Mouse (Mus musculus) T-helper 2 cell (primary cell): Measurements from ENCODE around the gene Invs.

Source experiments
- in situ Hi-C: fragments of 300-600 bp; cut with MboI, MseI; formaldehyde crosslinking; loops from one replicate; pipeline ENCODE4 v1.15.1; 2025; ENCODE audit warnings: high pct_unique_total_duplicates

The Invs gene

DNA sequence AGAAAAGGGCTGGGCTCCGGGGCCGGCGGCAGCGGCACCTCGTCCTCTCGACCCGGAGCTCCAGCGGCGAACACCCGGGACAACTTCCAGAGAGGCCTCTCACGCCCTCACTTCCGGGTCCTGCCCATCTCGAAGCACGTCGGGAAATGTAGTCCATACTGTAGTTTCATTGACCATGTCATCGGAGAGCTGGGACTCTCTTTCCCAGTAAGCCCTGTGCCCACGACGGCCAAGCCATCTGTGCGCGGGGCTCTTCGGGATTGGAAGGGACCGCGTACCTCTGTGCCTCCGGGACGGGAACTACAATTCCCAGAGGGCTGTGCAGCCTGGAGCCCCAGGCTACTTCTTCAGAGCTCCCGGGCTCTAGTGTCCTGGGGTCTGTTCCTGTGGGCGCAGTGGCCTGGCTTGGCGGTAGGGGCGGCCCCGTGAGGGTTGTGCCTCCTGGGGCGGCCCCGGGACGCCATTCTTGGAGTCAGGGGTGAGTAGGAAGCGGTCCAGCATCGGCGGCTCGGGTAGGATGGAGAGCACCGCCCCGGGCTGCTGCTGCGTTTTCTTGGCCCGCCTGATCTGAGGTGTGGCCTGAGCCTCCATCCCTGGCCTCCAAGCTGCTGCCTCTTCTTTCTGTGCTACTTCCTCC is at the start of gene Invs, which contains the start of gene Erp44:
TSS of gene Invs (plus strand) at position 263 of the 637 bp plus-strand sequence.
TSS of gene Erp44 (minus strand) at position 61 of the 637 bp plus-strand sequence.
- in situ Hi-C loops = loop anchor here (5.0 to 25.0 kb wide), 4 partner anchors 93 to 1233 kb away; partner anchors contain the start of genes Baat, Mrpl50, Nr4a3 and Zfp189

DNA sequence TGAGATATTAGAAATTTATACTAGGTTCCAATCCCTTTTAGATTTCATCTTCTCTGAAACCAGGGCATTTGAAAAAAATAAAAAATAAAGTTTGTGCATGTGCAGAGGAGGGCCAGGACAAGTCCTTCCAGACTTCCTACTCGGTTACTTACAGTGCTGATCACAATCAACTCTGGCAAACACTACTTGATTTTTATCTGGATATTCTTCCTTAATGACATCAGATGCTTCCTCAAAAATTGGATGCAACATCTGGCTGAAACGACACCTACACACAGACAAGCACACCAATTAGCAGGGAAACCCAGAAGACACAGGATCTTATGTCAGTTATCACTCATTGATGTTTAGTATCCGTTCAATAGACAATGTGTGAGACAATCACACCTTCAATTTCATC is 42.8 kb upstream of the Invs start:
- in situ Hi-C loops = no loop called here

DNA sequence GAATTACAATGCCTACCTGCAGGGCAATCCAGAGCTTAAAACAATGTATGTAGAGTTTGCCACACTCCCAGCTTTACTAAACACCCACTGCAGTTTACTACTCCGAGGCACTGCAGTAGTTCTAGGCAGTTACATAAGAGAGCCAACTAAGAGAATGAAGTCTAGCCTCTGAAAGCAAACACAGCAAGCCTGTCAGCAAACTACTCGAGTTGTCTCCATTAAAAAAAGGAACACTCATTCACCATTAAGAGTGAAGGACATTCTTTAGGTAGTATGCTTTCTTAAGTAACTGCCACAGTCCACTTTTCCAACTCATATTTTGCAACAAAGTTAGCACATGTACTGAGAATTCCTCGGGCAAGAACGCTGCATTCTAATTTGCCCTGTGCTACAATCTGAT is 40.5 kb upstream of the Invs start:
- in situ Hi-C loops = no loop called here

DNA sequence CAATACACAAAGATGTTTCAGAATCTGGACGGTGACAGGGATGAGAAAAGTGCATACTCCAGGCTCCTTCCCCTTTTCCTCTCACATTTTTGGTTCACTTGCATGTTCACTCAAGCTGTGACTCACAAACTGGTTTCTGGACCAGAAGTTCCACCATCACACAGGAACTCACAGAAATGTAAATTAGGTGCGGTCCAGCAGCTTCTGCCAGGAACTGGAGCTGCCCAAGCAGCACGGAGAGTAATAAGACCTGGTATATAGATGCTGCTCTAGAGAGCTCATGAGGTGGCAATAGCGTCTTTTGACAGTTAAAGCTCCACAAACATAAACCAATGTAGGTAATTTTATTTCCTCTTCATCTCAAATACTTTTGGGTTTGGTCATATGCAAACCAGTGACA is 37.1 kb upstream of the Invs start:
- in situ Hi-C loops = no loop called here

DNA sequence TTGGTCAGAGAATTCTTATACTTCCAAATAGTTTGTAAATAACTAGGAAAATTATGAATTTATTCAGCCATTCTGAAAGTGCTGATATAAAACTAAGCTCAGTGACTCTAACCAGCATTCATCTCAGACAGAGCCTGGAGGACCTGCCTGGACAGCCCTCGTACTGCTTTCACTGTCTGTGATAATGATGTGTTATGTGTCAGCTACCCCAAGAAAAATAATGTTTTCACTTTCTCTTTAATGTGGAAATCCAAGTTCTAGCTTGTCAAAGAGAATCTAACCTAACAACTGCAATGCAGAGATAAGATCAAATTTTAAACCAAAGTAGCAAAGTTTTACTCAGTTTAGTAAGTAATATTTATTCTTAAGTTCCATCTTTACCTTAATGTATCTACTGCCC is 35.8 kb upstream of the Invs start:
- in situ Hi-C loops = no loop called here

DNA sequence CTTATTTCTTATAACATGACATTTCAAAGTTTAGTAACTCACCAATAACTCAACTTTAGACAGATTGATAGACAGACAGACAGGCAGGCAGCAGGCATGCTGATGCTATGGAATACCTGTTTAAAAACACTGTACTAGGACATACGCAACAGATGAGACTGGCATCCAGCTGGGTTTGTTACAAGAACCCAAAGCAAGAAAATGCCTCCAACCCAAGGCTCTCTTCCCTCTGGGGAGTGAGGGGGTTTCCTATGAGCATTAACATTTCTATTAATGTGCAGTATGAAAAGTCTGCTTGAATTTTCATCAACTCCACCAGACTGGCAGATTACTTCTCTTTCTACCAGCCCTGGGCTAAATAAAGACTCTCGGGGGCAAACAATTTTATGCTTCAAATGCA is 35.3 kb upstream of the Invs start:
- in situ Hi-C loops = no loop called here

DNA sequence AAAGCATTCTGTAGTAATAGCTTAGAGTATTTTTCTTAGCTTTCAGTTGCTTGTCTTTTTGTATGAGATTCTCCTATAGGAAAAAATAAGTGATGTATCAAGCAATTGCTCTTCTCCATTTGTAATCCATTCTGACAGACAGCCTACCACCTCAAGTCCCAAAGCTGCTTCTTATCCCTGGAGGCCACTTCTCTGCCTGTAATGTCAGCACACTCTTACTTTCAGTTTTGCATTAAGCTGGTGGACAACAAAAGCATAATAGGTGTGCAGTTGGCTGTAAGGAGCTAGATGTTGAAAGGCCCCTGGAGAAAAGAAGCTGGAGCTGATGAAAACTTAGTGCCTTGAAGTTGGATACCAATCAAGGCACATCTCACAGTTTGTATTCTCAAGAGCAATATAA is 26.3 kb upstream of the Invs start:
- in situ Hi-C loops = no loop called here

DNA sequence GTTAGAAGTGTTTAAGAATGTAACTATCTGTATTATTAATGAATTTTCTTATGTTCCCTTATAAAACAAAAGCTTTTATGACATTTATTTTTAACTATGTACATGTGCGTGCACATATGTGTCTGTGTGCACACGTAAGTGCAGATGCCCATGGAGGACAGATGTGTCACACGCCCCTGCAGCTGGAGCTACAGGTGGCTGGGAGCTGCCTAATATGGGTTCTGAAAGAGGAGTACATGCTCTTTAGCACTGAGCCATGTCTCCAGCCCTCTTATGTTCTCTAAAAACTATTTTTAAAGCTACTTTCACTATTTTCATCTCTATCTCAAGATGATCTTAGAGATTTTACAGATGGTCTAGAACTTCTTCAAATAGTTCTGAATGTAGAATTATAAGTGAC is 21.5 kb upstream of the Invs start:
- in situ Hi-C loops = no loop called here

DNA sequence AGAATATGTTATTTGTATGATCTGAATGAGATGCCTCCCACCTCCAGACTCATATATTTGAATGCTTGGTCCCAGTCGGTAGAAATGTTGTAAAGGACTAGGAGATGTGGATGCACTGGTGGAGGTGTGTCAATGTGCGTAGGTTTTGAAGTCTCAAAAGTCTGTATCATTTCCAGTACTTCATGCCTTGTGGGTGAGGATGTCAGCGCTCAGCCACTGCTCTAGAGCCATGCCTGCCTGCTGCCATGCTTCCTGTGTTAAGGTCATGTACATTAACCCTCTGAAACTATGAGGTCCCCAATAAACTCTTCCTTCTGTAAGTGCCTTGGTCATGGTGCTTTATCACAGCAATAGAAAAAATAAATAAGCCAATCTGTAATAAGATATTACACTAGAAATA is 11.9 kb upstream of the Invs start:
- in situ Hi-C loops = no loop called here

DNA sequence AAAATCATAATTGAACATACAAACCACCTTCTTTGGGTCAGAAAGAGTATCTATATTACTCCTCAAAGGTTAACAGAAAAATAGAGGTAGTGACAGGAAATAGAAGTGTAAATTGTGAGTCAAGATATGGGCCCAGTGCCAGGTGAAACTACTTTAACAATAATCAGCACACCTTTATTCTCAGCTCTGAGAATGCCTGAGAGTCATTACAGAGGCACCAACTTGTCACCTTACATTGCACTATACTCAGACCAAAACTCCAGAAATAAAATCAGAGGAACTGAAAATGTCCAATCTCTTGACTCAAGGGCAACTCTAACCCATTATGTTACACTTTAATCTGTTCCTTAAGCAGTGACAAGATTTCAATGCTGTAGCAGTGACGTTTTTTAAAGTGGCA is 11.4 kb upstream of the Invs start:
- in situ Hi-C loops = no loop called here

DNA sequence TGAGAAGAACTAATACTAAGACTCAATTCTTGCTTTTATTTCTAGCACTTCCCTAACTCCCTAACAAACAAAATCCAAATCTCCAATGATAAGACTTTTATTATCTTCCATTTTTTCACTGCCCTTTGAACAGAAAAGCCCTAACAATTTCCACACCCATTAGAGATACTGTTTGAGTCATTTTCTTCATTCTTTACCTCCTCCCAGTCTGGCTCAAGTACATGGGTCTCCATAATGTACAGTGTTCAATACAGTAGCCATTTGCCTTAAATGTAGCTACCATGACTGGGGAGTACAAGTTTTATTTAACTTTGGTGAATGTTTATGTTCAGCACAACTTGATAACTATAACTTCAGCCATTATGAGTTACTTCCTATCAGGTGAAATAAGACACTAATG is 9.0 kb upstream of the Invs start:
- in situ Hi-C loops = no loop called here

DNA sequence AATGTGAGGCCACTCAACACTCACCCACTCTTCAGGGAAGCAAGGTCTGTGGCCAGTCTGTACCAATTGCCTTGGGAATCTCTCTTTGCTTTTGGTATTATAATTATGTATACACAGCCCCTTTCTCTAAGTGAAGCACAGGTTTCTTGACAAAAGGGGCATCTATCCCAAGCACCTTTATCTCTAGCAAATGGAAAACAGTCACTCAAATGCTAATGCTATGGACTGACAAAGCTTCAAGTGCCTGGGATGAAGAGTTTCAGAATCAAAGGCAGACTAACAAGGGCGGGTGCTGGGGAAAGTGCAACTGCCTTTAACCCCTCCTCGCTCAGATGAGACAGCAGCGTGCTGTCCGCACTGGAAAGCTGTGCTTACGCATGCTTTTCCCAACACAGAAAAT is 7.7 kb upstream of the Invs start:
- in situ Hi-C loops = no loop called here

DNA sequence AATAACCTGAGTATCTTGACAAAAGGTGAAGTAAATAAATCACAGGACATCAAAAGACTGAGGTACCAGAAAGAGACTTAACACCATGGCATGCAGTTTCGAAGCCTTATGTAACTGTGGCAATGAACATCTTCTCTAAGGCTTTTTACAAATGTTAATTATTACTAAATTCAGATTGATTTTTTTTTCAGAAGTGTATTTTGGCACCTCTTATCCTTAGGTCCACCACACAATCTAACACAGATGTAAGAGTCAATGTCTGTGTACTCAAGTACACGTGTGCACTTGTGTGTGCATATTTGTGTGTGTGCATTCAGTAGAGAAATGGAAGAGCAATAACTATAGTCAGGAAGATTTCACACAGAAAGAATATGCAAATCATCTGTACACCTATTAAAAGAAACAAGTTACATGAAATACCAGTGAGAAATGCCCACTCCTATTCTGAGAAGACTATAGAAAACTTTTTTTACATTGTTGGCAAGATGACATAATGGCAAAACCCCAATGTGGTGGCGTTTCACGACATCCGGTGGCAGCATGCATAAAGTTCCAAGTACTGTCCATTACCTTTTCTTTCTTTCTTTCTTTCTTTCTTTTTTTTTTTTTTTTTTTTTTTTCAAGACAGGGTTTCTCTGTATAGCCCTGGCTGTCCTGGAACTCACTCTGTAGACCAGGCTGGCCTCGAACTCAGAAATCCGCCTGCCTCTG is 6.3 kb upstream of the Invs start:
- in situ Hi-C loops = no loop called here

DNA sequence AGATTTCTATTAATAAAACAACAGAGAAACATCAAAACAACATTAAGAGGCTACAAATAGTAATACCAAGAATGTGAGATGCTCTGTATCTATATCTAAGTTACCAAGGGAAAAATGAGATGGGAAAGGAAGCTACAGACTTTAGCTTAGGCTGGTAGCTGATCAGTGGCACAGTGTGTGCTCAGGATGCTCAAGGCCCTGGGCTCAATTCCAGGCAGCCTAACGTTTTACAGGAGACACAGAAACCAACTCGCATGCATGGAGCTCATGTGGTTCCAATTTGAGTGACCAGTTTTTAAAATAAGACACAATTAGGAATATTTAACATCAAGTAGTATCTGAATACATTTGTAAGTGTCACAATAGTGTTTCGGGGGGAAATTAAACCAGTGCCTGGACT is 3.8 kb upstream of the Invs start:
- in situ Hi-C loops = loop anchor here (25.0 kb wide), 1 partner anchor 1237 kb away; the partner anchor contains the start of genes Baat, Mrpl50 and Zfp189

DNA sequence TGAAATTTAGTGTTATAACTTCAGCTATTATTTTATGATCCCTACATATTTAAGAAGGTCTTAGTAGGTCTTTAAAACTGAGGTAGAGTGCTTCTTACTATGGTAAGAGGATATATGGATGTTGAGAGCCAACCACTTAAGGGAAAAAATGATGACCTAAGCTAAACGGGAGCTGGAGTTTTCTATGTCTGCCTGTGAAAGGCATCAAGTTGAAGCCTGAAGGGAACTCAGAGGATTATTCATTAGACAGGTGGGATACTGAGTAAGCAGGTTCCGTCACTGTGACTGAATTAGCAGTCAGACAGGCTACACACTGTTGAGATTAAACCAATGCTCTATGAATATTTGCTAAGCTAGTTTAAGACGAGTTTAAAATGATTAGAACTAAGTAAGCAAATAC is 2.5 kb upstream of the Invs start:
- in situ Hi-C loops = loop anchor here (25.0 kb wide), 1 partner anchor 1235 kb away; the partner anchor contains the start of genes Baat, Mrpl50 and Zfp189

DNA sequence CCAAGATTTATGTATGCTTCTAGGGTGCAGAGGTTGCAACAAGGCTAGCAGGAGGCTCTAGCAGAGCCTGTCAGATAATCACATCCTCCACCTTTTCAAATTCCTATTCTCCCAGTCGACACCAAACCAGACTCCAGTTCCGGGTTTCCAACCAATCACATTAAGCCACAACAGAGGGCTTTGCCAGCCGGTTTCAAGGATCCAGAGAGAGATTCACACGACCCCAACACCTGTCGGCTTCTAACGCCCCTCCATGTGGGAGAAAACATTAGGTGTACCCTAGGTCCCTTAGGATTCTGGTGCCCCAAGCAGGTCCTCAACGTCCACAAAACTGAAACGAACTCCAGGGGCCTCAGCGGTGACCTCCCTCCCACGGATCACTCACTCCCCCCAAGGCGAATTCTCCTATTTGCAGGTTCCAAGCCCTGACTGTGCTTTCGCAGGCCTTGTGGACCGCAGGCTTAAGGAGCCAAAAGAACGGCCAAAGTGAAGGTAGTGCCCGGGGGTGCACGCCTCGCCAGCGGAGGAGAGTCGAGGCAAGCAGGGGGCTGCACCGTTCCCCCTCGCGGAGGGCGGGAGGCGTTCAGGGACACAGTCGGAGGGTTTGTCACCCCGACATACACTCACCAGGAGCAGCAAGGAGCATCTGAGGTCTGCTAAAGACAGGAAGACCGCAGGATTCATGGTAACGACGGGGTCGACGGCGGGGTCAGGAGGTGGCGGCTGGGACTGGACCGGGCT is 633 bp upstream of the Invs start:
- in situ Hi-C loops = loop anchor here (25.0 kb wide), 1 partner anchor 1233 kb away; the partner anchor contains the start of genes Baat, Mrpl50 and Zfp189

DNA sequence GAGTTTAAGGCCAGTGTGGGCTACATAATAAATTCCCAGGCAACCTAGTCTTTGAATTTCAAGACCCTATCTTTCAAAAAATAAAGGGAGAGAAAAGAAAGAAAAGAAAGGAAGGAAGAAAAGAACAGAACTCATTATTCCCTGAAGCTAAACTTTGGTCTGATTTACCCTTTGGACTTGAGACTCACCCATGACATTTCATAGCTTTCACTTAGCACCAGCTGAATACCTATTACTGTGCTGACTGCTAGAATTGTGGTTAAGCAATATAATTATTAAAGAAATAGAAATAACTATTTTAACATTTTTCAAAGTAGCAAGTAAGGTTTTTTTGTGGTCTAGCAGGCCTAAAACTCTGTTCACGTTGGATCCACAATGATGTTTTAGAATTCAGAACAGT is 1.6 kb downstream of the Invs start:
- in situ Hi-C loops = loop anchor here (5.0 to 25.0 kb wide), 4 partner anchors 91 to 1231 kb away; partner anchors contain the start of genes Baat, Mrpl50, Nr4a3 and Zfp189

DNA sequence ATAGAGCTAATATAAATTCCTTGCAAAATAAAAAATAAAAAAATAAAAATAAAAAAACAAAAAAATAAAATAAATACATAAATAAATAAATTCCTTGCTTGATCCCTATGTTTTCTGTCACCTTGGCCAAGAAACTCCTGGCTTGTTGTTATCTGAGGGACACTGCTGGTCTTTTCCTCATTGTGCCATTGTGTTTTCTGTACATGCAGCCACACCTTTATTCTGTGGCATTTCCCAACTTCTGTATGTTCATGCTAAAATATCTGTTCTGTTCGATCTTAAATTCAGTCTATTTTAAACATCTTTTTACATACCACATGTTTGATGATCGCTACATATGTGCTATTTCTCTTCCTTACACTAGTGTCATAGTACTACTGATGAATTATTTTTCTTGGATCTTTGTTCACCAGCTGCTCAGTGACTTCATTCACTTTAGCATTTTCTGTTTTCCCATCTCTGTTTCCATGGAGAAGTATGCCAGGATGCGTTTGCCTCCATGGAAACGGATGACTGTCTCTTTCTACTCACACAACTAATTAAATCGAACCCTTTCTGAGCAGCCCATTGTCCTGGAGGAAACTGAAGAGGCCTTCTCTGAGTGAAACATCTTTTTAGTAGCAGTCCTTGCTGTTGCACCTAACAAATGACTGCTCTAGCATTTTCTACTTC is 7.7 kb downstream of the Invs start:
- in situ Hi-C loops = loop anchor here (25.0 kb wide), 1 partner anchor 1225 kb away; the partner anchor contains the start of genes Baat, Mrpl50 and Zfp189

DNA sequence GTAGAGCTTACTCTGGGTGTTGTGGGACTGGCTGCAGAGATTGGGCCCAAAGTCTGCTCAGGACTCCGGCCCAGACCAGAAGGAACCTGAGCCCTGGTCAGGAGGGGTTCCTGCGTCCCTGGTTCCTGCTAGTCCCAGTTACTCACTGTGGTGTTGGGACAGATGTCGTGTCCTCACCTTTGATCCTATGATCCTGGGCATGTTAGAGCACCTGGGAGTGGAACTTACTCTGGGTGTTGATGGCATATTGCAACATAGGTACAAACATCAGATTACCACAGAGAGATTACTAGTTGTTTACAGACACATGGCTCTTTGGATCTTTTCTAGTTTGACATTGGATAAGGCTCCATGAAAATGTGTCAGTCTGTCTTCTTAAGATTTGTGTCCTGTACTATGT is 35.3 kb downstream of the Invs start:
- in situ Hi-C loops = no loop called here

DNA sequence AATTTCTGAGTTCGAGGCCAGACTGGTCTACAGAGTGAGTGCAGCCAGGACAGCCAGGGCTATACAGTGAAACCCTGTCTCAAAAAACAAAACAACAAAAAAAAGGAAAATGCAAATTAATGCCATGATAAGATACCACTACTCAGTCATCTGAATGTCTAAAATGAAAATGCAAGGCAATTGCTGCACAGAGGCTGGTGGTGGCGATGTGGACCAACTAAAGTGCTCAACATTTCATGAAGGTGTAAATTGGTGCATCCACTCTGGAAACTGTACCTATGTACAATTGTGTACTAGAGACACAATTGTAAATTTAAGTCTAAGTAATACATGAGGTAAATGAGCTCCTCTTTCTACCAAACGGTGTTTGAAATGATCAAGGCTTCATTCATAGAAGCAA is 36.5 kb downstream of the Invs start:
- in situ Hi-C loops = no loop called here

DNA sequence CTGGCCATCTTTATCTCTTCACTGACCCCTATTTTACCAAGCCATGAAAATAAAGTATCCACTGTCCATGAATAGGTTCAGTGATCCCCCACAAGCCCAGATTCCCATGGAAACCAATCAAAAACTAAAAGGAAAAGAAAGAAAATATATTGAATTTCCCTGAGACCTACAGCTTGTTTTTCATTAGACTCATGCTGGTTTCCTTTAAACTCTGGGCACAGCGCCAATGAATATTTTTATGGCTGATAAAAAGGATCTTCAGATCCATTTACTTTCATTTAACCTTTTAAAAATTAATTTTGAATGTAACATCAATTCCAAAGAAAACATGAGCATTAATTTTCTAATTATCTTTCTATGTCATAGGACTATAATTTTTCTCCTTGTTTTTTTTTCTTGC is 41.7 kb downstream of the Invs start:
- in situ Hi-C loops = no loop called here

DNA sequence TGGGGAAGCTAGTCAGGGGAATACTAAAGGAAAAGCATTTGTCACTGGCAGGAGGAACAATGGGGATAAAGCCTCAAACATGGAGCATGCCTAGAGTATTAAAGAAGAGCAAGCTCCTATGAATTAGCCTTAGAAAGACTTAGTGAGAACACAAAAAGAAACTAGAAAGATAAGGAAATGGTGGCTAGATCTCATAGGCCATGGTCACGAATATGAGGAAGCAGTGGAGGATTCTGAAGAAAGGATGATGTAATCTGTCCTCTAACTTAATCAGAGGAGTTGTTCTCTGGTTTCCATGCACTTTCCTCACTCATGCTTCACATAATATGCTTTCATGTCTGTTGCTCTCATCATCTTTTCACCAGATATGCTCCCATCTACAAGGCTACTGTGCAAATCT is 42.5 kb downstream of the Invs start:
- in situ Hi-C loops = no loop called here
